Mouse (Mus musculus) lung, postnatal 14 days (tissue): ENCODE results near the gene Bbs4.
"Not testable (repeated sequence)": the region's sequence is repeated elsewhere in the genome, so short reads cannot be mapped to it uniquely, and the experiment has no call there.

ENCODE experiments used
- DNase-seq: peaks from one replicate; pipeline ENCODE4 v3.0.0; 2021

Bbs4 gene

GRCm38 (mm10) chr9:59353253-59353639 lies at the start of gene Bbs4:
Bbs4 (minus strand) TSS chr9:59353508.
- DNase-seq: peak; percentile 95

- DNase-seq: no peak
Measured at GRCm38 (mm10) chr9:59389086-59389485, 35.8 kb upstream of the Bbs4 start.

DNA sequence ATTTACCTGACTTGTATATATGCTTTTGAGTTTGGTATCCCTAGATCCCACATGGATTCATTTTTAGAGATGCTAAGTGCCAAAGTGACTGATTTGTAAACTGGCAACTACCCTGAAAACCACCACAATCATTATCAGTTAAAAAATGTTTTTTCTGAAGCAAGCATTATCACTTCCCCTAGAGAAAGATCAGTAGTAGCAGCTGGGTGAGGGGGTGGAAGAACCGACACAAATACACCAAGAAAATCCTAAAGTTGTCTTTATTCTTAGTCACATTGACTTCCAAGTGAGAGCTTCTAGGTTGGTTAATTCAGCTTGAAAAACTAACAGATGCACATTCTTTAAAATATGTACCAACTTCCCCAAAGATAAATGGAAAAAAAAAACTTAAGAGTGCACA lies 35.0 kb upstream of the Bbs4 start:
- DNase-seq: no peak

DNA sequence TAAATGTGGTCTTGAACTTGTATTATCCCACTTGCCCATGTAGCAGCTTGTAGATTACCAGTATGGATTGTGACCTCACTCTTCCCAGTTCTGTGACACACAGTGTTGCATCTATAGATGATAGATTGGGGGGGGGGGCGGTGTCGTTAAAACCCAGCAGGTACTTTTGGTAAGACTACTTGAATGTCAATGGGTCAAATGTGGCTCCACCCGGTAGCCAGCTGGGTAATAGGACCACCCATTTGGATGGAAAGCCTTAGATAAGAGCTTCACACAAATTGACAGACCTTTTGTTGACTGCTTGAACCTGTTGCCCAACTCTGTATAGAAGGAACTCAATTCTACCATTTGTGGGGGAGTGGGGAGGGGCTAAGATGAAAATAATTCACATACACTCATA lies 34.2 kb upstream of the Bbs4 start:
- DNase-seq: no peak

- no peak for DNase-seq
Measured at GRCm38 (mm10) chr9:59375626-59376025, 22.3 kb upstream of the Bbs4 start.

GRCm38 (mm10) chr9:59369646-59370045 lies 16.3 kb upstream of the Bbs4 start:
- DNase-seq: no peak

DNA sequence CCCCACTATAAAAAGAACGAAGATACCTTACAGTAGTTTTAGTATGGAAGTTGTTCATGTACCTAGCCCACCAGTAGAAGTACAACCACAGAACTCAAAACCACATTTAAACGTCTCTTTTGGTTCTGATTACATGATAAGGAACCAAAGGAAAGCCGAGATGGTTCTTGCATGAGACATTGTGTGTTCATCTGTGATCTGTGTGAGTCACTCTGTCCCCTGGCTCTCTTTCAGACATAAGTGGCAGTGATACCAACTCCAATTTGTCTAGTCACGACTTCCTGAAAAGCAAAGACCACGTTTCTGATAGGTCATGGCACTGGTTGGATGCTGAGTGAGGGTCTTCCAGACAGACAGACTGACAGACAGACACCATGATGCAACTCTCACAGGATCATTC lies 15.9 kb upstream of the Bbs4 start:
- DNase-seq: no peak

DNA sequence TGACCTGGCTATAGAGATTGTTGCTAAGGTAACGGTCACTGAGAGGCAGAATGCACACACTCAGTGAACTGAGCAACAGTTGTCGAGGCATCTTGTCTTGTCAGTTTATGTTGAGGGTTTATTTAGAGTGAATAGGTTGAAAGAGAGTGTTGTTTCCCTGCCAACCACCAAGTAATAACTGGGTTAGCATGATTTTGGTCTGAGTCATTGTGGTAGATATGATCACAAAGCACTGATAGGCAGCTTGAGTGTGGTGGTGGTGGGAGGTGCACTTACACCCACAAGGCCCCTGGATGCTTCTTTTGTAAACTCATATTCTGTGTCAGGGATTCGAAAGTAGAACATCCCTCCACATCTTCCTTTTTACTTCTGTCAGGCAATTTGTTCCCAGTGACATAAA lies 7.2 kb upstream of the Bbs4 start:
- DNase-seq: not testable (repeated sequence)

- DNase-seq: not testable (repeated sequence)
Measured at GRCm38 (mm10) chr9:59358041-59358440, 4.7 kb upstream of the Bbs4 start.

- DNase-seq: no peak
Measured at GRCm38 (mm10) chr9:59352586-59353252, 589 bp downstream of the Bbs4 start.

- DNase-seq: no peak
Measured at GRCm38 (mm10) chr9:59346176-59346575, 7.1 kb downstream of the Bbs4 start.

DNA sequence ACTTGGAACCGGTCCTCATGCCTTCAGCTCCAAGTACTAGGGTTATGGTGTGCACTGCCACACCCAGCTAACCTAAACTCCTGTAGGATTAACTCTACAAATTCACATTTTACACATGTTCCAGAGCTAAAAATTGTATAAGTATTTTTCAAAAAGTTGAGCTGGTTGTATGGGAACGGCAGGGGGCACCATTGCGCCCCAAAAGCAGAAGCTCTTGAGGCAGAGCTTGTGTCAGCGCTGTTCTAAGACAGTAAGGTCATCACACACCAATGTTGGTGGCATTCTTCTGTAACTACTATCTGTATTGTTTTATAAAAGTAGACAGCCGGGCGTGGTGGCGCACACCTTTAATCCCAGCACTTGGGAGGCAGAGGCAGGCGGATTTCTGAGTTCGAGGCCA lies 13.3 kb downstream of the Bbs4 start:
- peak; percentile 19 for DNase-seq

- no peak for DNase-seq
Measured at GRCm38 (mm10) chr9:59339107-59339506, 14.2 kb downstream of the Bbs4 start.

GRCm38 (mm10) chr9:59338411-59338810 lies 14.9 kb downstream of the Bbs4 start:
- no peak for DNase-seq

DNA sequence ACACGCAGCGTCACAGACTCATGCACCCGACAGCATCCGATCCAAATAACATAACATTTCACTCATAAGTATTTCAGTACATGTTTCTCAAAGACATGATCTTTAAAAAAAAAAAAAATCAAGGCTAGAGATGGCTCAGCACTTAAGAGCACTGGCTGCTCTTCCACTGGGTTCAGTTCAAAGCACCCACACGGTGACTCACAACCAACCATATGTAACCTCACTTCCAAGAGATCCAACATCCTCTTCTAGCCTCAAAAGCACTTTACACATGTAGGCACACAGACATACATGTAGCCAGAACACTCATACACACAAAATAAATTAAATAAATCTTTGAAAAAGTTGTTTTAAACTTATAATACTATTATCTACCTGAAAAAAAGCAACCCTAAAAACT lies 15.4 kb downstream of the Bbs4 start:
- DNase-seq: no peak

- no peak for DNase-seq
Measured at GRCm38 (mm10) chr9:59336539-59336938, 16.8 kb downstream of the Bbs4 start.

DNA sequence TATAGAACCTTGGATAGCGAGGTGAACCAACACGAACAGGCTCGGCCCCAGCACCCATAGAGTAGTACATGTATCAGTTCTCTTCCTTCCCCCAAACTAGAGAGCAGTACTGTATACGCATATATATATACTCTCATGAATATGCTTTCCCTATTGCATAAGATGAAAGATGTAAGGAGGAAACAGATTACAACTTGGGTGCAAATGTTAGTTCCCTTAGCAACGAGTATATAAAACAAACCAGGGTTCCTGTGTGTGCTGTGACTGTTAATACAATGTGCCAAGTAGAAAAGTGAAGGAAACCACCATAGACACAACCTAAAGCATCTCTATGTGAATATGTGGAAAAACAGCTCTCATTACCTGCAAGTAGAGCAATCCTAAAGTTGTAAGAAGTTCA lies 23.3 kb downstream of the Bbs4 start:
- DNase-seq: no peak

DNA sequence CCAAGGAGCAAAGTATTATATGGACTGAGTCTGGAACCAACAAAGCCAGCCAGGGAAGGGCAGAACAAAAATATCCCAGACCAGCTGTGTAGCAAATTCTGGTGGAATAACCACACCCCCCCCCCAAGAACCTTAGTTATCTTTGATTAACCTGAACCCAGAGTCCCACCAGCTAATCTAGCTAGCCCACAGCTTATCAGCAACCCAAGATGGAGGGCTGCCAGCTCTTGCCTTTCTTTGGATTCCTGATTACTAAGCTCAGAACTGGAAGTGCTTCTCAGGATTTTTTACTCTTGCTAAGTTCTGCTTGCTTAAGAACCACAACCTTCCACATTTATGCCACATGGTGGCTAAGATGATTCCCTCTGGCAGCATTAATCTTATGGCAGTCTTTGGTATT lies 29.0 kb downstream of the Bbs4 start:
- DNase-seq: no peak

- DNase-seq: no peak
Measured at GRCm38 (mm10) chr9:59316206-59316605, 37.1 kb downstream of the Bbs4 start.

- no peak for DNase-seq
Measured at GRCm38 (mm10) chr9:59311284-59311670, 42.0 kb downstream of the Bbs4 start.

- no peak for DNase-seq
Measured at GRCm38 (mm10) chr9:59310582-59311283, 42.6 kb downstream of the Bbs4 start.

DNA sequence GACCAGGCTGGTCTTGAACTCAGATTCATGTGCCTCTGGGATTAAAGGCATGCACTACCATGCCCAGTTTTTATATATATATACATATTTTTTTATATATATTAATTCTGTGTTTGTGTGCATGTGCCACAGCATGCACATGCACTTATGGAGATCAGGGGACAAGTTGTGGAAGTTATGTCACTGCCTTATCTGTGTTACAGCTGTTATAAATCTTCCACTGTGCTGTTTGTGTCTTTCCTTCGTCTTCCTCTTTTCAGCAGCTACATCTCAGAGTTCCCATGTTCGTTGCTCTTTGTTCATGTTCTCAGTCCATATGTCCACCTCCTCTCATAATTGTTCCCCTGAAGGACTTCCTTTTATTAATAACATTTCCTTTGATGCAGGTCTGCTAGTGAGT lies 45.4 kb downstream of the Bbs4 start:
- no peak for DNase-seq

DNA sequence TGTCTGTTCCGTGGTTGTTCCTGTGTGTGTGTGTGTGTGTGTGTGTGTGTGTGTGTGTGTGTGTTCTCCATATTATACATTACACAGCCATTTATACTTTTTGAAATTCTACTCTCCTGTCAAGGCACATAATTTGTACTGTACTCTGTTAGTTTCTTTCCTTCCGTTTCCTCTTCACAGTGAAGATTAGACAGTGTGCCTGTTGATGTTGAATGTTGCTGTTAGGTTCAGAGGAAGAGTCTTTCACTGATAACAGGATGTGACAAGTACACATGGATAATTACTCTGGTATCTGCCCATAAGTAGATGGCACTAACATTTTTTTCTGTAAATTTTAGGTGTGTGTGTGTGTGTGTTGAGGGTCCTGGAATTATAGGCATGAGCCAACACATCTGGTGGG lies 56.9 kb downstream of the Bbs4 start:
- no peak for DNase-seq

DNA sequence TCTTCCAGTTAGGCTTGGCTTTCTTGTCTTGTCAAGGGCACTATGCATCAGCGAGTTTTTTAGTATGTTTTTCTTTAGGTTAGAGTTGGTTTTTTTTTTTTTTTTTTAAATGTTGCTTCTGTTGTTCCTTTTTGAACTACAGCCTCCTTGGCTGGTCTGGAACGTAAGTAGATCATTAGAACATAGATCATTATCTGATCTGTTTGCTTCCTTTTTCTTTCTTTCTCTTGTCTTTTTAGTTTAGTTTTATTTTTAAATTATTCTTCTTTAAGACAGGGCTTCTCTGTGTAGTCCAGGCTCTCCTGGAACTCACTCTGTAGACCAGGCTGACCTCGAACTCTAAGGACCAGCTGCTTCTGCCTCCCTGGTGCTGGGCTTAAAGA lies 60.8 kb downstream of the Bbs4 start:
- DNase-seq: no peak
